Mouse (Mus musculus) kidney, postnatal 0 days (tissue): ENCODE measurements around the gene Tmem54. TPM values are rescaled to one million over a fixed set of nuclear protein-coding genes. Genes with fewer than 3 reads are reported as not detected.

Experiments used
- ATAC-seq: fragments of 200-750 bp; cut with Nextera tagmentation; replicated peaks from 2 replicates; pipeline ENCODE4 v1.8.0; 2017; ENCODE audit warnings: low read depth, moderate number of reproducible peaks, moderate TSS enrichment, moderate library complexity; ENCODE audit not compliant: low FRiP score
- DNase-seq: peaks from one replicate; pipeline ENCODE4 v3.0.0-alpha.2; 2016; ENCODE audit warnings: low spot score
- H3K27ac ChIP-seq: fragments of 300-500 bp; sonication (generic); 2 replicates; pipeline ENCODE4 v1.5.1; 2014; ENCODE audit warnings: mild to moderate bottlenecking
- H3K27me3 ChIP-seq: fragments of 300-500 bp; sonication (generic); 2 replicates; pipeline ENCODE4 v1.6.1; 2014; ENCODE audit warnings: low read length, mixed read lengths; ENCODE audit not compliant: insufficient read depth
- H3K36me3 ChIP-seq: fragments of 300-500 bp; sonication (generic); 2 replicates; pipeline ENCODE4 v1.6.1; 2014; ENCODE audit warnings: low read length, mixed read lengths; ENCODE audit not compliant: insufficient read depth
- H3K4me1 ChIP-seq: fragments of 300-500 bp; sonication (generic); replicated peaks from 2 replicates; pipeline ENCODE4 v1.6.1; 2014; ENCODE audit warnings: antibody characterized with exemption, low read length, mixed read lengths; ENCODE audit not compliant: insufficient read depth
- H3K4me2 ChIP-seq: fragments of 300-500 bp; sonication (generic); 2 replicates; pipeline ENCODE4 v1.6.1; 2014; ENCODE audit warnings: mild to moderate bottlenecking, low read length, moderate library complexity, mixed read lengths
- H3K4me3 ChIP-seq: fragments of 300-500 bp; sonication (generic); replicated peaks from 2 replicates; pipeline ENCODE4 v1.5.1; 2014; ENCODE audit warnings: low read depth, low read length
- H3K9ac ChIP-seq: fragments of 300-500 bp; sonication (generic); 2 replicates; pipeline ENCODE4 v1.6.1; 2014; ENCODE audit warnings: low read depth, low read length
- H3K9me3 ChIP-seq: fragments of 300-500 bp; sonication (generic); replicated peaks from 2 replicates; pipeline ENCODE4 v1.6.1; 2016; ENCODE audit warnings: low read length, inconsistent platforms, mixed read lengths
- CTCF ChIP-seq: IDR thresholded peaks from 2 replicates; pipeline ENCODE4 v1.5.1; 2016; ENCODE audit warnings: antibody characterized with exemption, low read depth, mild to moderate bottlenecking, moderate library complexity
- WGBS: fragments of 180-500 bp; shearing (Covaris S2); extraction: QIAGEN DNeasy Blood & Tissue Kit; methylation state at CpG from one replicate; pipeline ENCODE4 v1.1.7; 2014; 5-methylcytosine and 5-hydroxymethylcytosine counted together
- polyA plus RNA-seq: library from polyadenylated mRNA; unstranded; fragments of >200 nt; fragmentation: Nextera tagmentation; extraction: Ambion mirVana; gene quantifications from 2 replicates; pipeline ENCODE4 v1.2.1, GENCODE M21; 2015

Tmem54 gene
- polyA plus RNA-seq, 1 experiment from 2014 or later = 10.2 TPM

GRCm38 (mm10) chr4:129087850-129088249, 17.5 kb upstream of the Tmem54 start:
- H3K9ac ChIP-seq = no peak overlapping the region
- H3K9me3 ChIP-seq = no peaks in the 10 kb centered on the region
- H3K4me2 ChIP-seq = no peak overlapping the region
- no peaks in the 10 kb centered on the region for H3K27me3 ChIP-seq
- no peak for DNase-seq
- TF ChIP-seq CTCF = no peak
- WGBS = 47% methylated on average over 5 of the region's 5 CpGs
- H3K27ac ChIP-seq = no peak overlapping the region
- no peaks in the 10 kb centered on the region for H3K4me1 ChIP-seq
- no peak for ATAC-seq
- peaks cover 7% of the 10 kb centered on the region for H3K36me3 ChIP-seq
- no peak overlapping the region for H3K4me3 ChIP-seq

DNA sequence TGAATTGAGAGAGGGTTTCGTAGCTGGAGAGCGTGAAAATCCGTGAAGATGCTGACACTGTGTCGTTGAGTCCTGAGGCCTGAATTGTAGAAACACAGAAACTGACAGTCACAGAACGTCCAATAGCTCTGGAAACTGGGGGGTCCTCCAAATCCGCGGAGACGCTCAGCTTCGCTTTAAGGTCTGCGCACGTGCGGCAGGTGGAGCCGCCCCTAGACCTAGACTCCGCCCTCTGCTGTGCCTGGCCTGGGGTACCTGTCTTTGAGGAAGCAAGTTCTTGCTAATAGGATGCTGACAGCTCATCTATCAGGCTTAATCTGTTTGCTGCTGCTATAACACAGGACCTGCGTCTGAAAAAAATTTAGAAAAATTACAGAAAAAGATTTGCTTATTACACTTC, 10.1 kb upstream of the Tmem54 start:
- ATAC-seq = no peak

DNA sequence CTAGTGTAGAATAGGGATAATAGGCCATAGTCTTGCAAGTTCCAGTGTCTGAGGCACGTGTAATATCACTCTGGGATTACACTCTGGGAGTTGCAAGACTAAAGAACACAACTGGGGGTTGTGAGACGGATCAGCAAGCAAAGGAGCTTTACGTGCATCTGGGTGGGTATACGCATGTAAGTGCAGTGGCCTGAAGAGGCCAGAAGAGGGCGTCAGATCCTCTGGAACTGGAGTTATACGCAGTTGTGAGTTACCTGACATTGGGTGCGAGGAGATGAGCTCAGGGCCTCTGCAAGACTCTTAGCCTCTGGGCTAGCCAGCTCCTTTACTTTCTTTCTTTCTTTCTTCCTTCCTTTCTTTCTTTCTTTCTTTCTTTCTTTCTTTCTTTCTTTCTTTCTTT, 8.3 kb upstream of the Tmem54 start:
- no peaks in the 10 kb centered on the region for H3K4me1 ChIP-seq
- H3K27ac ChIP-seq = no peak overlapping the region
- H3K4me3 ChIP-seq = no peak overlapping the region
- no peak overlapping the region for H3K4me2 ChIP-seq
- H3K9me3 ChIP-seq = no peaks in the 10 kb centered on the region
- DNase-seq = no peak
- H3K27me3 ChIP-seq = no peaks in the 10 kb centered on the region
- TF ChIP-seq CTCF = no peak
- no peak overlapping the region for H3K9ac ChIP-seq
- WGBS = 81% methylated on average over 7 of the region's 7 CpGs
- no peak for ATAC-seq
- H3K36me3 ChIP-seq = no peaks in the 10 kb centered on the region

More for the DNA sequence above, 10.1 kb upstream of the Tmem54 start:
- WGBS = 39% methylated on average over 15 of the region's 15 CpGs
- no peak overlapping the region for H3K9ac ChIP-seq
- no peaks in the 10 kb centered on the region for H3K9me3 ChIP-seq
- no peaks in the 10 kb centered on the region for H3K36me3 ChIP-seq
- no peak overlapping the region for H3K27ac ChIP-seq
- H3K4me2 ChIP-seq = no peak overlapping the region
- H3K4me3 ChIP-seq = no peak overlapping the region
- H3K4me1 ChIP-seq = no peaks in the 10 kb centered on the region
- no peaks in the 10 kb centered on the region for H3K27me3 ChIP-seq
- DNase-seq = no peak
- no peak for TF ChIP-seq CTCF

DNA sequence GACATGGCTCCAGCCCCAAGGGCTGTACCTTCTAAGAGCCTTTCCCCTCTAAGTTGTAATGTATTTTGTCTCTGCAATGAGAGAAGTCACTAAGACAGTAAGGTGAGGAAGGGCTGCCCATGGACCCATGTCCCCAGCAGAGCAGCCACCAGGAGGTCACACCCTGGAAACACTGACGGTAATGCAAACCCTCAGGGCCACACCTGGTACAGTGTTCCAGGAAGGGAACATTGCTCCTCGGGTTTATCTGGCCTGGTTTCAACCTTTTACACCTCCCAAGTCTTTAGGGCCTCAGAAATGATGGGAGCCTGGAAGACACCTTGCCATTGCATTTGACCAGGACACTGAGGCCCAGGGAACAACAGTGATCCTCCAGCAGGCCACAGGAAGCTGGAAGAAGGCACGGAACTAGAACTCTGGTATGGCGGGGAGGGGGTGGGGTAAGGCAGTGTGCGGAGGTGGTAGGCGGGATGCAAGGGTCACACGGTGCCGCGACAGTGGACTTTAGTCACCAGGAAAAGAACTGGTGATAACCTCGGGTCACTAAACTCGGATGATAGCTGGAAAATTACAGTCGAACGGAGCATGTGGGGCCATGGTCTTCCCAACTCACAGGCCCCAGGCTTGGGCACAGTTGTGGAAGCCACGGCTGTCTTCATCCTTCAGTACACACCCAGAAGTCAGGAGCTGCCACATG, 3.1 kb upstream of the Tmem54 start:
- no peak overlapping the region for H3K4me2 ChIP-seq

DNA sequence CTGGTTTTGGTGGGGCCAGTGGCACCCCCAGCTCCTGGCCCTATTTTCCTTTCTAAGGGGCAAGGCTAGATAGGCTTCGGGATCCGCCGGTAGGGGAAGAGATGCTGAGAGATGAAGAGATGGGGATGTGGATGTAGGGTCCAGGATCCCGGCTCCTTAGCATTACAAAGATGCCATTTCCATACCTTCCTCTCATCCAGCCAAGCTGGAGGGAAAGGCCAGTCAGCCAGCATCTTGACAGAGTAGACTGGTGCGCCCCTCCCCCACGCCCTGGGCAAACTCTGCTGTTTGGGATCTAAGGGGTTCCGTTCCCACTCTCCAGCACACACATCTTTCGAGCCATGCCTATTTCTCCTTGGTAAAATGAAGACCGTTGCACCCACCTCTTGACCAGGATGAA, 725 bp downstream of the Tmem54 start:
- WGBS = 35% methylated on average over 9 of the region's 9 CpGs
- no peak overlapping the region for H3K4me3 ChIP-seq
- peak overlapping the region; percentile 53; the same call in 1 of the 2 replicates for H3K4me2 ChIP-seq
- H3K27ac ChIP-seq = no peak overlapping the region; the same call in 1 of the 2 replicates
- no peak overlapping the region for H3K9ac ChIP-seq
- no peaks in the 10 kb centered on the region for H3K9me3 ChIP-seq
- H3K36me3 ChIP-seq = no peaks in the 10 kb centered on the region
- ATAC-seq (no peak), DNase-seq (no peak)
- H3K4me1 ChIP-seq = peaks cover 9% of the 10 kb centered on the region; the same call in 1 of the 2 replicates
- H3K27me3 ChIP-seq = peaks cover 12% of the 10 kb centered on the region; the same call in 1 of the 2 replicates
- no peak for TF ChIP-seq CTCF

More for the DNA sequence above, 3.1 kb upstream of the Tmem54 start:
- H3K27me3 ChIP-seq = peaks cover 12% of the 10 kb centered on the region; the same call in 1 of the 2 replicates
- H3K4me1 ChIP-seq = peaks cover 9% of the 10 kb centered on the region; the same call in 1 of the 2 replicates
- H3K36me3 ChIP-seq = no peaks in the 10 kb centered on the region
- ATAC-seq = no peak
- DNase-seq = no peak
- no peaks in the 10 kb centered on the region for H3K9me3 ChIP-seq
- H3K27ac ChIP-seq = no peak overlapping the region
- TF ChIP-seq CTCF = no peak
- no peak overlapping the region for H3K9ac ChIP-seq
- no peak overlapping the region for H3K4me3 ChIP-seq
- 78% methylated on average over 14 of the region's 14 CpGs for WGBS

DNA sequence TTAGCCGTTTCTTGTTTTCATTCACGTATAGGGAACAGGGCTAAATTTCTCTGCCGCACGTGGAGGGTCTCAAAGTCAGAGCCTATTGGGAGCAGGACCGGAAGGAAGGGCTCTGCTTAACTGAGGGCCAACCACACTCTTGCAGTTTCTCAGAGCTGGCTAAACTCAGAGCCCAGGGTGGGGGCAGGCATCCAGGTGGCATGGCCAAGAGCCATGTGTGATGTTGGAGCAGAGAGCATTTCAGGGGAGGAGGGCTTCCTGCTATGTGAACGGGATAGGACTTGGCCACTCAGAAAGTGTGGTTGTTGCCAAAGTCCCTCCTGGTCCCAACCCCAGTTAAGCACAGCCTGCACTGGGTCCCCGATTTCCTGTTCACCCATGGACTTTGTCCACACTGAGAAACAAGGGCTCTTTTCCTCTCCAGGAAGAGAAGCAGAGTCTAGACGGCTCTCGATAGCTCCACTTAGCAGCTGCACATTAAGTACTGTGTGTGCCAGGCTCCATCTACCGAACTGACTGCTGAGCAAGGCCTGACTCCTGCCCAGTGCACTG, 2.1 kb downstream of the Tmem54 start:
- H3K27ac ChIP-seq = no peak overlapping the region
- H3K36me3 ChIP-seq = no peaks in the 10 kb centered on the region
- H3K4me2 ChIP-seq = no peak overlapping the region
- WGBS = 65% methylated on average over 10 of the region's 10 CpGs
- DNase-seq = no peak
- H3K9me3 ChIP-seq = no peaks in the 10 kb centered on the region
- H3K4me1 ChIP-seq = peaks cover 15% of the 10 kb centered on the region; the same call in 1 of the 2 replicates
- ATAC-seq = no peak
- no peak overlapping the region for H3K9ac ChIP-seq
- no peak overlapping the region for H3K4me3 ChIP-seq
- TF ChIP-seq CTCF = no peak
- peaks cover 12% of the 10 kb centered on the region; the same call in 1 of the 2 replicates for H3K27me3 ChIP-seq
